Mouse (Mus musculus): ENCODE measurements around the gene Lrrc14b.

DNA sequence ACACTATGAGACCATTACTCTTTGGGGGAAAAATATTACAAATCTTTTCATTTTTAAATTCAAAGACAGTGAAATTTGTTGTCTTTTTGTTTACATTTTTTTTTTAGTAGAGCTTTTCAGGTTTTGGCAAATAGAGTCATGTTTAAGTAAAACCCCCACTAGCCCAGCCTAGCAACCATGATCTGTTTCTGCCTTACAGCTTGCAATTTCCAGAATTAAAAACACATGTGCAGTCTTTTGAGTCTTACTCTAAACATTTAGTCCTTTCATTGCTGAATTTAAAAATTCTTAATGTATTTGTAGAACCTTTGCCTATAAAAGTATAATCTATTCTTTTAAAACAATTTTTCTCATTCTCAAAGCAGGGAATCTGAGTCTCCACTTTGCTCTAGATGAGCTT is 34.5 kb downstream of the Lrrc14b start:
- TF ChIP-seq CTCF (IDR thresholded peaks at IDR 0.05; ENCODE audit: insufficient read depth, low read depth, low read length) (no peak), POLR2A (IDR thresholded peaks at IDR 0.05; ENCODE audit: insufficient read depth, low read depth, low read length) (no peak)
